Mouse (Mus musculus) midbrain, embryonic 11.5 days (tissue): ENCODE results near the gene March6. TPM values are rescaled to one million over a fixed set of nuclear protein-coding genes. Genes with fewer than 3 reads are reported as not detected.

ENCODE experiments used
- ATAC-seq: fragments of 200-750 bp; cut with Nextera tagmentation; 2 replicates; pipeline ENCODE4 v1.8.0; 2017; ENCODE audit warnings: moderate TSS enrichment, moderate library complexity; ENCODE audit not compliant: low FRiP score
- DNase-seq: peaks from one replicate; pipeline ENCODE4 v3.0.0; 2015; ENCODE audit warnings: low spot score; ENCODE audit errors: missing footprints
- H3K27ac ChIP-seq: fragments of 300-500 bp; sonication (generic); 2 replicates; pipeline ENCODE4 v1.5.1; 2014; ENCODE audit warnings: low read depth, low read length
- H3K27me3 ChIP-seq: fragments of 300-500 bp; sonication (generic); 2 replicates; pipeline ENCODE4 v1.6.1; 2014; ENCODE audit warnings: mild to moderate bottlenecking, low read length, moderate library complexity, mixed read lengths; ENCODE audit not compliant: control insufficient read depth, insufficient read depth
- H3K36me3 ChIP-seq: fragments of 300-500 bp; sonication (generic); 2 replicates; pipeline ENCODE4 v1.6.1; 2014; ENCODE audit warnings: mild to moderate bottlenecking, low read length, moderate library complexity, mixed read lengths; ENCODE audit not compliant: control insufficient read depth, insufficient read depth
- H3K4me1 ChIP-seq: fragments of 300-500 bp; sonication (generic); 2 replicates; pipeline ENCODE4 v1.6.1; 2014; ENCODE audit warnings: low read length; ENCODE audit not compliant: control insufficient read depth, insufficient read depth
- H3K4me2 ChIP-seq: fragments of 300-500 bp; sonication (generic); 2 replicates; pipeline ENCODE4 v1.6.1; 2014; ENCODE audit warnings: mild to moderate bottlenecking, moderate library complexity
- H3K4me3 ChIP-seq: fragments of 300-500 bp; sonication (generic); 2 replicates; pipeline ENCODE4 v1.5.1; 2014; ENCODE audit warnings: low read depth, low read length
- H3K9ac ChIP-seq: fragments of 300-500 bp; sonication (generic); 2 replicates; pipeline ENCODE4 v1.6.1; 2014; ENCODE audit warnings: low read length
- H3K9me3 ChIP-seq: fragments of 300-500 bp; sonication (generic); 2 replicates; pipeline ENCODE4 v1.6.1; 2016; ENCODE audit warnings: low read length; ENCODE audit not compliant: control insufficient read depth
- WGBS: fragments of 180-500 bp; shearing (Covaris S2); extraction: QIAGEN DNeasy Blood & Tissue Kit; methylation state at CpG from one replicate; pipeline ENCODE4 v1.1.7; 2014; 5-methylcytosine and 5-hydroxymethylcytosine counted together
- polyA plus RNA-seq: library from polyadenylated mRNA; unstranded; fragments of >200 nt; fragmentation: Nextera tagmentation; extraction: Ambion mirVana; gene quantifications from 2 replicates; pipeline ENCODE4 v1.2.1, GENCODE M21; 2014

Gene March6
- polyA plus RNA-seq, 1 experiment from 2014 or later, result 53.9 TPM

- 79% methylated on average over 6 of the region's 6 CpGs for WGBS
- Histone ChIP-seq H3K4me3 (no peak overlapping the region), H3K9ac (no peak overlapping the region), H3K27me3 (no peaks in the 10 kb centered on the region), H3K4me1 (no peaks in the 10 kb centered on the region), H3K36me3 (no peaks in the 10 kb centered on the region), H3K9me3 (no peaks in the 10 kb centered on the region), H3K4me2 (no peak overlapping the region), H3K27ac (no peak overlapping the region)
- no peak for ATAC-seq
- no peak for DNase-seq
Measured at GRCm38 (mm10) chr15:31412436-31412835, 118.4 kb downstream of the March6 start.

- no peak overlapping the region for H3K27ac ChIP-seq
- 81% methylated on average over 4 of the region's 4 CpGs for WGBS
- no peaks in the 10 kb centered on the region for H3K36me3 ChIP-seq
- H3K27me3 ChIP-seq, result no peaks in the 10 kb centered on the region
- no peaks in the 10 kb centered on the region for H3K9me3 ChIP-seq
- H3K4me2 ChIP-seq, result no peak overlapping the region
- no peak overlapping the region for H3K4me3 ChIP-seq
- H3K4me1 ChIP-seq, result no peaks in the 10 kb centered on the region
- DNase-seq (no peak), ATAC-seq (no peak)
- H3K9ac ChIP-seq, result no peak overlapping the region
Measured at GRCm38 (mm10) chr15:31407490-31407889, 123.4 kb downstream of the March6 start.

- H3K9me3 ChIP-seq, result no peaks in the 10 kb centered on the region
- H3K4me2 ChIP-seq, result no peak overlapping the region
- no peak overlapping the region for H3K27ac ChIP-seq
- no peaks in the 10 kb centered on the region for H3K4me1 ChIP-seq
- H3K9ac ChIP-seq, result no peak overlapping the region
- no peak for ATAC-seq
- no peaks in the 10 kb centered on the region for H3K27me3 ChIP-seq
- no peak for DNase-seq
- WGBS, result 85% methylated on average over 5 of the region's 5 CpGs
- no peak overlapping the region for H3K4me3 ChIP-seq
- no peaks in the 10 kb centered on the region for H3K36me3 ChIP-seq
Measured at GRCm38 (mm10) chr15:31406881-31407280, 124.0 kb downstream of the March6 start.

Other genes with a start within 250 kb of the March6 start
- 0.57 and 0.61 TPM in 2 replicates for gene Ankrd33b, start 163.3 kb downstream of the March6 start, polyA plus RNA-seq
- gene Ropn1l, start 77.3 kb downstream of the March6 start, polyA plus RNA-seq, result 3.2 and 4.0 TPM in 2 replicates
- 1.5 and 1.6 TPM in 2 replicates for gene Cmbl, start 34.3 kb upstream of the March6 start, polyA plus RNA-seq
- 728 and 743 TPM in 2 replicates for gene Cct5, start 70.8 kb upstream of the March6 start, polyA plus RNA-seq
- 14.0 and 14.6 TPM in 2 replicates for gene Fam173b, start 70.8 kb upstream of the March6 start, polyA plus RNA-seq